14 mouse cellular contexts compared by ENCODE assay signal in genomic region chr4:65252193-65252592, GRCm38 (mm10).
DNase-seq lines count a peak whose midpoint lies in the region; ATAC-seq lines count a peak whose summit lies in the region.
"Had no signal": no experiment of that assay in that cellular context is flagged by ENCODE, and none has a peak within 500 bp of the region (broad histone marks: within the 10 kb centered on the region; RNA-seq: fewer than 3 reads in every experiment).

No protein-coding gene starts in this region.

- no peak overlapping the region for H3K4me2 ChIP-seq in kidney, embryonic 16.5 days (replicated peaks; ENCODE audit: low read depth, low read length)
- no peak overlapping the region for H3K4me2 ChIP-seq in forebrain, embryonic 14.5 days (ENCODE audit: low read length)
- H3K4me2 ChIP-seq in limb, embryonic 11.5 days (ENCODE audit: low read depth, severe bottlenecking), result no peak overlapping the region
- H3K4me2 ChIP-seq in neural tube, embryonic 14.5 days (ENCODE audit: low read depth, low read length), result no peak overlapping the region
- H3K4me2 ChIP-seq: embryonic facial prominence, embryonic 12.5 days; stomach, embryonic 15.5 days had no signal

- H3K4me1 ChIP-seq in kidney, embryonic 16.5 days (ENCODE audit: insufficient read depth, low read length), result no peaks in the 10 kb centered on the region
- peaks cover 8% of the 10 kb centered on the region for H3K4me1 ChIP-seq in forebrain, embryonic 14.5 days (ENCODE audit: control insufficient read depth, insufficient read depth, low read length)
- 0 out of 2 replicates have a peak, but pooled peaks cover 4% of the 10 kb centered on the region for H3K4me1 ChIP-seq in limb, embryonic 11.5 days (ENCODE audit: control insufficient read depth, insufficient read depth, low read length)
- no peaks in the 10 kb centered on the region for H3K4me1 ChIP-seq in neural tube, embryonic 14.5 days (ENCODE audit: control insufficient read depth, insufficient read depth, low read length)
- H3K4me1 ChIP-seq: embryonic facial prominence, embryonic 12.5 days; megakaryocyte, embryonic 14.5 days; stomach, embryonic 15.5 days had no signal

- no peaks in the 10 kb centered on the region for H3K36me3 ChIP-seq in kidney, embryonic 16.5 days (ENCODE audit: insufficient read depth, low read length)
- H3K36me3 ChIP-seq in forebrain, embryonic 14.5 days (ENCODE audit: control insufficient read depth, insufficient read depth, low read length), result no peaks in the 10 kb centered on the region
- no peaks in the 10 kb centered on the region for H3K36me3 ChIP-seq in limb, embryonic 11.5 days (ENCODE audit: control insufficient read depth, insufficient read depth, low read length)
- H3K36me3 ChIP-seq in neural tube, embryonic 14.5 days (ENCODE audit: control insufficient read depth, insufficient read depth, low read length), result no peaks in the 10 kb centered on the region
- H3K36me3 ChIP-seq: embryonic facial prominence, embryonic 12.5 days; stomach, embryonic 15.5 days had no signal

- H3K4me3 ChIP-seq in kidney, embryonic 16.5 days (ENCODE audit: low read length), result no peak overlapping the region
- no peak overlapping the region for H3K4me3 ChIP-seq in forebrain, embryonic 14.5 days (ENCODE audit: low read depth, low read length)
- H3K4me3 ChIP-seq in limb, embryonic 11.5 days (ENCODE audit: low read depth, low read length), result no peak overlapping the region
- no peak overlapping the region for H3K4me3 ChIP-seq in neural tube, embryonic 14.5 days (ENCODE audit: low read depth, low read length)
- H3K4me3 ChIP-seq: embryonic facial prominence, embryonic 12.5 days; megakaryocyte, embryonic 14.5 days; stomach, embryonic 15.5 days had no signal

- no peak overlapping the region for H3K9ac ChIP-seq in kidney, embryonic 16.5 days (replicated peaks; ENCODE audit: low read length)
- H3K9ac ChIP-seq in forebrain, embryonic 14.5 days (ENCODE audit: low read length), result no peak overlapping the region
- H3K9ac ChIP-seq in limb, embryonic 11.5 days (ENCODE audit: low read length), result no peak overlapping the region
- H3K9ac ChIP-seq in neural tube, embryonic 14.5 days (replicated peaks; ENCODE audit: low read depth, low read length), result no peak overlapping the region
- H3K9ac ChIP-seq: embryonic facial prominence, embryonic 12.5 days; liver, embryonic 14.5 days; stomach, embryonic 15.5 days had no signal

- no peak overlapping the region for H3K27ac ChIP-seq in kidney, embryonic 16.5 days (ENCODE audit: low read length)
- no peak overlapping the region for H3K27ac ChIP-seq in forebrain, embryonic 14.5 days (ENCODE audit: low read depth, low read length)
- no peak overlapping the region for H3K27ac ChIP-seq in limb, embryonic 11.5 days (replicated peaks; ENCODE audit: low read depth, low read length)
- H3K27ac ChIP-seq in neural tube, embryonic 14.5 days (ENCODE audit: low read depth, low read length), result no peak overlapping the region
- H3K27ac ChIP-seq: embryonic facial prominence, embryonic 12.5 days; liver, embryonic 14.5 days; stomach, embryonic 15.5 days had no signal

- peak; percentile 46; the same call in 1 of the 2 replicates for ATAC-seq in kidney, embryonic 16.5 days (ENCODE audit: low FRiP score, low TSS enrichment)
- ATAC-seq in forebrain, embryonic 14.5 days, result peak; percentile 90
- no peak; the same call in 1 of the 2 replicates for ATAC-seq in limb, embryonic 11.5 days (ENCODE audit: insufficient number of reproducible peaks, low FRiP score, low TSS enrichment, low read depth)
- peak; percentile 87; the same call in 1 of the 2 replicates for ATAC-seq in neural tube, embryonic 14.5 days (ENCODE audit: low read depth)
- ATAC-seq: Patski had no signal

- no peak for DNase-seq in kidney, postnatal 36 days
- peak; percentile 88 for DNase-seq in forebrain, embryonic 14.5 days (ENCODE audit: low spot score)
- peak; percentile 61 for DNase-seq in limb, embryonic 11.5 days (ENCODE audit: low spot score)
- DNase-seq in adrenal gland, postnatal 10 days, result no peak
- DNase-seq in ovary, postnatal 36 days (ENCODE audit: low spot score), result no peak
- no peak for DNase-seq in lung, postnatal 36 days
- DNase-seq: gastrocnemius, postnatal 10 days had no signal

- 4% methylated on average over 8 of the region's 8 CpGs for WGBS in kidney, embryonic 16.5 days
- under 1% methylated on average over 8 of the region's 8 CpGs for WGBS in forebrain, embryonic 14.5 days
- 3% methylated on average over 8 of the region's 8 CpGs for WGBS in limb, embryonic 11.5 days
- 2% methylated on average over 8 of the region's 8 CpGs for WGBS in neural tube, embryonic 14.5 days

- no peaks in the 10 kb centered on the region for H3K27me3 ChIP-seq in kidney, embryonic 16.5 days (ENCODE audit: insufficient read depth, low read length)
- H3K27me3 ChIP-seq in forebrain, embryonic 14.5 days (replicated peaks; ENCODE audit: control insufficient read depth, insufficient read depth, low read length), result peaks cover 17% of the 10 kb centered on the region; the same call in 1 of the 2 replicates
- H3K27me3 ChIP-seq in limb, embryonic 11.5 days (ENCODE audit: control insufficient read depth, insufficient read depth, low read length), result no peaks in the 10 kb centered on the region
- peaks cover 9% of the 10 kb centered on the region; the same call in 1 of the 2 replicates for H3K27me3 ChIP-seq in neural tube, embryonic 14.5 days (ENCODE audit: control insufficient read depth, insufficient read depth, low read length)
- H3K27me3 ChIP-seq: embryonic facial prominence, embryonic 12.5 days; megakaryocyte, embryonic 14.5 days; Patski; stomach, embryonic 15.5 days had no signal

- H3K9me3 ChIP-seq in kidney, embryonic 16.5 days (ENCODE audit: low read length), result no peaks in the 10 kb centered on the region
- H3K9me3 ChIP-seq in forebrain, embryonic 14.5 days (replicated peaks; ENCODE audit: control insufficient read depth, low read length), result no peaks in the 10 kb centered on the region
- H3K9me3 ChIP-seq in limb, embryonic 11.5 days (ENCODE audit: control insufficient read depth, low read length), result no peaks in the 10 kb centered on the region
- no peaks in the 10 kb centered on the region for H3K9me3 ChIP-seq in neural tube, embryonic 14.5 days (ENCODE audit: control insufficient read depth, low read length)
- H3K9me3 ChIP-seq: embryonic facial prominence, embryonic 12.5 days; megakaryocyte, embryonic 14.5 days; stomach, embryonic 15.5 days had no signal

Comparison
In these comparisons a context has a peak if more than half of its experiments do, and no peak if none do; other contexts are left out.
1. DNase-seq: peak in forebrain, embryonic 14.5 days (single experiment) and limb, embryonic 11.5 days (single experiment); none in kidney, postnatal 36 days (0 of 2), adrenal gland, postnatal 10 days (single experiment), ovary, postnatal 36 days (single experiment) and lung, postnatal 36 days (single experiment).